Mouse (Mus musculus): ENCODE measurements around the gene Ppp6r1.

GRCm38 (mm10) chr7:4624343-4624742 is 34.5 kb downstream of the Ppp6r1 start:
- no peak for TF ChIP-seq POLR2A (IDR thresholded peaks at IDR 0.05; ENCODE audit: insufficient read depth, low read length)
- TF ChIP-seq CTCF (IDR thresholded peaks at IDR 0.05; ENCODE audit: low read depth, low read length) = no peak
- no peak for TF ChIP-seq EP300 (IDR thresholded peaks at IDR 0.05; ENCODE audit: insufficient read depth, low read depth, low read length)
